ENCODE assay signal across 20 mouse cellular contexts in the genomic region with DNA sequence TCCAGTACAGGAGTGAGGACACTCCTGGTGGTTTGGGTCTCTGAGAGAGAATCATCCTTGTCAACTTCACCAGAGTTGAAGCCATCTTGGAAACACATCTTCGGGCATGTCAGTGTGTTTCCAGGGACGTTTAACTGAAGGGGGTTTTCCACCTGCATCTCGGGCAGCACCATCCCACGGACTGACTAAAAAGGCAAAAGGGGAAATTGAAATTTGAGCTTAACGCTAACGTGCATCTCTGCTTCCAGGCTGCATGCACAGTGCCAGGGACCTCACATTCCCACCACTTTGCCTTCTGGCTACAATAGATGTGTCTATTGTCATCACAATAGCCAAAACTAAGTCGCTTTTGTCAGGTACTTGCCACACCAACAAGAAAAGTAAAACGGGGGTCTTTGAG. TPM values are rescaled to one million over a fixed set of nuclear protein-coding genes. Genes with fewer than 3 reads are reported as not detected.
"Had no signal": no experiment of that assay in that cellular context is flagged by ENCODE, and none has a peak within 500 bp of the region (broad histone marks: within the 10 kb centered on the region; RNA-seq: fewer than 3 reads in every experiment).

No protein-coding gene starts in this region.

- H3K4me3 ChIP-seq: stomach, embryonic 15.5 days had no signal

- H3K9ac ChIP-seq: stomach, embryonic 15.5 days had no signal

- H3K27me3 ChIP-seq: neural tube, embryonic 13.5 days; neural tube, embryonic 15.5 days; stomach, embryonic 15.5 days had no signal

- H3K27ac ChIP-seq: neural tube, embryonic 13.5 days; neural tube, embryonic 15.5 days; stomach, embryonic 15.5 days; stomach, postnatal 0 days had no signal

- H3K9me3 ChIP-seq: neural tube, embryonic 13.5 days; neural tube, embryonic 15.5 days; stomach, embryonic 15.5 days had no signal

- DNase-seq: retina, postnatal 1 day; right cerebral cortex, adult 18-20 months; right cerebral cortex, postnatal 14 days; right cerebral cortex, postnatal 25 days; right cerebral cortex, postnatal 4 days; spleen, adult 18-20 months; thymus, adult 18-20 months; thymus, adult 2 months; thymus, postnatal 14 days; thymus, postnatal 25 days; thymus, postnatal 36 days; thymus, postnatal 4 days had no signal

RNA-seq across cellular contexts. Expression of a gene that starts 21.0 kb away (rescaled TPM):
- total RNA-seq: neutrophil, adult 5-6 weeks had no signal
- polyA plus RNA-seq: spleen, adult 2 months; stomach, embryonic 14.5 days; stomach, embryonic 15.5 days; testis, adult 2 months had no signal

RNA-seq across cellular contexts. Expression of a gene that starts 29.2 kb away (rescaled TPM):
- polyA plus RNA-seq: neural tube, embryonic 13.5 days had no signal

RNA-seq across cellular contexts. Expression of a gene that starts 54.6 kb away (rescaled TPM):
- total RNA-seq: neutrophil, adult 5-6 weeks had no signal
